Mouse (Mus musculus) forebrain, embryonic 13.5 days (tissue): ENCODE measurements around the gene Bcor. TPM values are rescaled to one million over a fixed set of nuclear protein-coding genes. Genes with fewer than 3 reads are reported as not detected.

Source experiments
- ATAC-seq: fragments of 200-750 bp; cut with Nextera tagmentation; 2 replicates; pipeline ENCODE4 v1.8.0; 2017
- H3K27ac ChIP-seq: fragments of 300-500 bp; sonication (generic); 2 replicates; pipeline ENCODE4 v1.5.1; 2015; ENCODE audit warnings: inconsistent platforms, mild to moderate bottlenecking, moderate library complexity
- H3K27me3 ChIP-seq: fragments of 300-500 bp; sonication (generic); 2 replicates; pipeline ENCODE4 v1.6.1; 2015; ENCODE audit warnings: mild to moderate bottlenecking, inconsistent platforms
- H3K36me3 ChIP-seq: fragments of 300-500 bp; sonication (generic); 2 replicates; pipeline ENCODE4 v1.6.1; 2015; ENCODE audit warnings: mild to moderate bottlenecking, inconsistent platforms; ENCODE audit not compliant: poor library complexity, severe bottlenecking
- H3K4me1 ChIP-seq: fragments of 300-500 bp; sonication (generic); 2 replicates; pipeline ENCODE4 v1.6.1; 2015; ENCODE audit warnings: inconsistent platforms
- H3K4me2 ChIP-seq: fragments of 300-500 bp; sonication (generic); 2 replicates; pipeline ENCODE4 v1.6.1; 2015; ENCODE audit warnings: inconsistent platforms, mild to moderate bottlenecking, moderate library complexity
- H3K4me3 ChIP-seq: fragments of 300-500 bp; sonication (generic); 2 replicates; pipeline ENCODE4 v1.5.1; 2015; ENCODE audit warnings: mild to moderate bottlenecking, inconsistent platforms
- H3K9ac ChIP-seq: fragments of 300-500 bp; sonication (generic); 2 replicates; pipeline ENCODE4 v1.6.1; 2015; ENCODE audit warnings: mild to moderate bottlenecking, inconsistent platforms
- H3K9me3 ChIP-seq: fragments of 300-500 bp; sonication (generic); replicated peaks from 2 replicates; pipeline ENCODE4 v1.6.1; 2016; ENCODE audit warnings: inconsistent platforms
- WGBS: fragments of 180-500 bp; shearing (Covaris S2); methylation state at CpG from one replicate; pipeline ENCODE4 v1.1.7; 2015; 5-methylcytosine and 5-hydroxymethylcytosine counted together
- polyA plus RNA-seq: library from polyadenylated mRNA; unstranded; fragments of >200 nt; fragmentation: Nextera tagmentation; extraction: Ambion mirVana; gene quantifications from 2 replicates; pipeline ENCODE4 v1.2.1, GENCODE M21; 2015

Gene Bcor
- polyA plus RNA-seq: 16.2 and 18.8 TPM in 2 replicates

- Histone ChIP-seq H3K4me2 (peak within 1 kb of the TSS; percentile 65), H3K9ac (peak within 1 kb of the TSS; percentile 71), H3K4me1 (peaks cover 36% of the 10 kb centered on the region), H3K36me3 (no peaks in the 10 kb centered on the region), H3K9me3 (no peaks in the 10 kb centered on the region), H3K27ac (peak within 1 kb of the TSS; percentile 44; the same call in 1 of the 2 replicates), H3K4me3 (peak within 1 kb of the TSS; percentile 42), H3K27me3 (peaks cover 57% of the 10 kb centered on the region)
- 3% methylated on average over 43 of the region's 56 CpGs for WGBS
- peak; percentile 46 for ATAC-seq
These were observed at the start of gene Bcor for GRCm38 (mm10) chrX:12159981-12160656. Gene Bcor (minus strand): TSS chrX:12160355.

- Histone ChIP-seq H3K36me3 (no peaks in the 10 kb centered on the region), H3K4me1 (no peaks in the 10 kb centered on the region), H3K4me3 (no peak overlapping the region), H3K27me3 (no peaks in the 10 kb centered on the region), H3K9ac (no peak overlapping the region), H3K27ac (no peak overlapping the region), H3K4me2 (no peak overlapping the region), H3K9me3 (no peaks in the 10 kb centered on the region)
- ATAC-seq: no peak
- WGBS: 83% methylated on average over 3 of the region's 3 CpGs
These were observed 42.8 kb upstream of the Bcor start for GRCm38 (mm10) chrX:12202951-12203350.

GRCm38 (mm10) chrX:12201111-12201510 is 41.0 kb upstream of the Bcor start:
- Histone ChIP-seq H3K4me1 (no peaks in the 10 kb centered on the region), H3K4me3 (no peak overlapping the region), H3K4me2 (no peak overlapping the region), H3K36me3 (no peaks in the 10 kb centered on the region), H3K27me3 (no peaks in the 10 kb centered on the region), H3K9ac (no peak overlapping the region), H3K9me3 (no peaks in the 10 kb centered on the region), H3K27ac (no peak overlapping the region)
- WGBS: 96% methylated on average over 3 of the region's 3 CpGs
- ATAC-seq: no peak

- no peak for ATAC-seq
- no peaks in the 10 kb centered on the region for H3K9me3 ChIP-seq
- no peaks in the 10 kb centered on the region for H3K36me3 ChIP-seq
- H3K4me2 ChIP-seq: no peak overlapping the region
- WGBS: 72% methylated on average over 11 of the region's 11 CpGs
- no peaks in the 10 kb centered on the region for H3K27me3 ChIP-seq
- no peaks in the 10 kb centered on the region for H3K4me1 ChIP-seq
- no peak overlapping the region for H3K4me3 ChIP-seq
- H3K9ac ChIP-seq: no peak overlapping the region
- no peak overlapping the region for H3K27ac ChIP-seq
These were observed 35.2 kb upstream of the Bcor start for GRCm38 (mm10) chrX:12195234-12195919.

- Histone ChIP-seq H3K27me3 (no peaks in the 10 kb centered on the region), H3K4me2 (no peak overlapping the region), H3K9me3 (no peaks in the 10 kb centered on the region), H3K27ac (no peak overlapping the region), H3K4me3 (no peak overlapping the region), H3K4me1 (no peaks in the 10 kb centered on the region), H3K9ac (no peak overlapping the region), H3K36me3 (no peaks in the 10 kb centered on the region)
- WGBS: 84% methylated on average over 2 of the region's 2 CpGs
- no peak for ATAC-seq
These were observed 32.2 kb upstream of the Bcor start for GRCm38 (mm10) chrX:12192343-12192742.

GRCm38 (mm10) chrX:12189511-12189910 is 29.4 kb upstream of the Bcor start:
- Histone ChIP-seq H3K27ac (no peak overlapping the region), H3K27me3 (no peaks in the 10 kb centered on the region), H3K4me3 (no peak overlapping the region), H3K4me2 (no peak overlapping the region), H3K9me3 (no peaks in the 10 kb centered on the region), H3K4me1 (no peaks in the 10 kb centered on the region), H3K9ac (no peak overlapping the region), H3K36me3 (no peaks in the 10 kb centered on the region)
- WGBS: 82% methylated on average over 4 of the region's 4 CpGs
- no peak for ATAC-seq

- Histone ChIP-seq H3K9me3 (no peaks in the 10 kb centered on the region), H3K4me1 (peaks cover 5% of the 10 kb centered on the region; the same call in 1 of the 2 replicates), H3K4me2 (no peak overlapping the region), H3K27ac (no peak overlapping the region; the same call in 1 of the 2 replicates), H3K9ac (no peak overlapping the region), H3K4me3 (no peak overlapping the region), H3K27me3 (no peaks in the 10 kb centered on the region), H3K36me3 (no peaks in the 10 kb centered on the region)
- no peak for ATAC-seq
- 54% methylated on average over 16 of the region's 16 CpGs for WGBS
These were observed 15.2 kb upstream of the Bcor start for GRCm38 (mm10) chrX:12175198-12175960.

- Histone ChIP-seq H3K4me2 (no peak overlapping the region), H3K4me3 (no peak overlapping the region), H3K36me3 (no peaks in the 10 kb centered on the region), H3K9ac (no peak overlapping the region), H3K9me3 (no peaks in the 10 kb centered on the region), H3K27me3 (no peaks in the 10 kb centered on the region), H3K27ac (no peak overlapping the region), H3K4me1 (0 out of 2 replicates have a peak, but pooled peaks cover 5% of the 10 kb centered on the region)
- ATAC-seq: no peak
- 28% methylated on average over 3 of the region's 3 CpGs for WGBS
These were observed 10.0 kb upstream of the Bcor start for GRCm38 (mm10) chrX:12170128-12170527.

- ATAC-seq: no peak
- 42% methylated on average over 11 of the region's 11 CpGs for WGBS
These were observed 4.7 kb upstream of the Bcor start for GRCm38 (mm10) chrX:12164591-12165529.

GRCm38 (mm10) chrX:12159534-12159881 is 647 bp downstream of the Bcor start:
- Histone ChIP-seq H3K27me3 (peaks cover 62% of the 10 kb centered on the region), H3K9me3 (no peaks in the 10 kb centered on the region), H3K36me3 (no peaks in the 10 kb centered on the region), H3K4me3 (peak overlapping the region; percentile 42), H3K27ac (peak overlapping the region; percentile 44; the same call in 1 of the 2 replicates), H3K4me2 (peak overlapping the region; percentile 65), H3K4me1 (peaks cover 36% of the 10 kb centered on the region), H3K9ac (peak overlapping the region; percentile 71)
- no CpG with 5 or more reads among the region's 19 CpGs for WGBS
- ATAC-seq: peak; percentile 50

More at GRCm38 (mm10) chrX:12164591-12165529, 4.7 kb upstream of the Bcor start:
- Histone ChIP-seq H3K9me3 (no peaks in the 10 kb centered on the region), H3K27me3 (peaks cover 10% of the 10 kb centered on the region; the same call in 1 of the 2 replicates), H3K36me3 (no peaks in the 10 kb centered on the region), H3K4me1 (no peaks in the 10 kb centered on the region), H3K4me3 (no peak overlapping the region), H3K9ac (no peak overlapping the region), H3K27ac (peak overlapping the region; percentile 10; the same call in 1 of the 2 replicates), H3K4me2 (no peak overlapping the region)

- H3K4me3 ChIP-seq: peak overlapping the region; percentile 42
- no peaks in the 10 kb centered on the region for H3K36me3 ChIP-seq
- H3K27ac ChIP-seq: peak overlapping the region; percentile 49; the same call in 1 of the 2 replicates
- H3K4me2 ChIP-seq: peak overlapping the region; percentile 65
- peaks cover 67% of the 10 kb centered on the region for H3K27me3 ChIP-seq
- WGBS: 10% methylated on average over 29 of the region's 31 CpGs
- peak; percentile 25 for ATAC-seq
- peak overlapping the region; percentile 51; the same call in 1 of the 2 replicates for H3K9ac ChIP-seq
- H3K9me3 ChIP-seq: no peaks in the 10 kb centered on the region
- peaks cover 36% of the 10 kb centered on the region for H3K4me1 ChIP-seq
These were observed 1.2 kb downstream of the Bcor start for GRCm38 (mm10) chrX:12158821-12159533.
